Mouse (Mus musculus): ENCODE results near the gene Rbpj.

Rbpj gene

GRCm38 (mm10) chr5:53466422-53467333 is 726 bp downstream of the Rbpj start:
- in situ Hi-C loops (cut with MboI; ENCODE audit: low pct_unique_long_range_greater_than_20kb in 1 of 2, low sequenced_read_pairs in 2 of 2, unreplicated experiment in 1 of 2), result no loop called here

- in situ Hi-C loops (cut with MboI; ENCODE audit: low pct_unique_long_range_greater_than_20kb in 1 of 2, low sequenced_read_pairs in 2 of 2, unreplicated experiment in 1 of 2), result no loop called here
Observed at GRCm38 (mm10) chr5:53467602-53468001, 1.6 kb downstream of the Rbpj start.

- in situ Hi-C loops (cut with MboI; ENCODE audit: low pct_unique_long_range_greater_than_20kb in 1 of 2, low sequenced_read_pairs in 2 of 2, unreplicated experiment in 1 of 2), result no loop called here
Observed at GRCm38 (mm10) chr5:53468366-53468765, 2.4 kb downstream of the Rbpj start.

- in situ Hi-C loops (cut with MboI; ENCODE audit: low pct_unique_long_range_greater_than_20kb in 1 of 2, low sequenced_read_pairs in 2 of 2, unreplicated experiment in 1 of 2), result no loop called here
Observed at GRCm38 (mm10) chr5:53469098-53469776, 3.3 kb downstream of the Rbpj start.

GRCm38 (mm10) chr5:53469777-53470131 is 3.8 kb downstream of the Rbpj start:
- in situ Hi-C loops (cut with MboI; ENCODE audit: low pct_unique_long_range_greater_than_20kb in 1 of 2, low sequenced_read_pairs in 2 of 2, unreplicated experiment in 1 of 2), result no loop called here

- in situ Hi-C loops (cut with MboI; ENCODE audit: low pct_unique_long_range_greater_than_20kb in 1 of 2, low sequenced_read_pairs in 2 of 2, unreplicated experiment in 1 of 2), result no loop called here
Observed at GRCm38 (mm10) chr5:53470141-53471079, 4.5 kb downstream of the Rbpj start.

- in situ Hi-C loops (cut with MboI; ENCODE audit: low pct_unique_long_range_greater_than_20kb in 1 of 2, low sequenced_read_pairs in 2 of 2, unreplicated experiment in 1 of 2), result no loop called here
Observed at GRCm38 (mm10) chr5:53472485-53472884, 6.5 kb downstream of the Rbpj start.

- in situ Hi-C loops (cut with MboI; ENCODE audit: low pct_unique_long_range_greater_than_20kb in 1 of 2, low sequenced_read_pairs in 2 of 2, unreplicated experiment in 1 of 2), result no loop called here
Observed at GRCm38 (mm10) chr5:53479161-53479560, 13.2 kb downstream of the Rbpj start.

- in situ Hi-C loops (cut with MboI; ENCODE audit: low pct_unique_long_range_greater_than_20kb in 1 of 2, low sequenced_read_pairs in 2 of 2, unreplicated experiment in 1 of 2), result no loop called here
Observed at GRCm38 (mm10) chr5:53479891-53480290, 13.9 kb downstream of the Rbpj start.

GRCm38 (mm10) chr5:53481021-53481420 is 15.1 kb downstream of the Rbpj start:
- in situ Hi-C loops (cut with MboI; ENCODE audit: low pct_unique_long_range_greater_than_20kb in 1 of 2, low sequenced_read_pairs in 2 of 2, unreplicated experiment in 1 of 2), result no loop called here

GRCm38 (mm10) chr5:53485069-53485628 is 19.2 kb downstream of the Rbpj start:
- in situ Hi-C loops (cut with MboI; ENCODE audit: low pct_unique_long_range_greater_than_20kb in 1 of 2, low sequenced_read_pairs in 2 of 2, unreplicated experiment in 1 of 2), result no loop called here

- in situ Hi-C loops (cut with MboI; ENCODE audit: low pct_unique_long_range_greater_than_20kb in 1 of 2, low sequenced_read_pairs in 2 of 2, unreplicated experiment in 1 of 2), result no loop called here
Observed at GRCm38 (mm10) chr5:53485934-53486475, 20.1 kb downstream of the Rbpj start.

GRCm38 (mm10) chr5:53486966-53487592 is 21.1 kb downstream of the Rbpj start:
- in situ Hi-C loops (cut with MboI; ENCODE audit: low pct_unique_long_range_greater_than_20kb in 1 of 2, low sequenced_read_pairs in 2 of 2, unreplicated experiment in 1 of 2), result no loop called here

- in situ Hi-C loops (cut with MboI; ENCODE audit: low pct_unique_long_range_greater_than_20kb in 1 of 2, low sequenced_read_pairs in 2 of 2, unreplicated experiment in 1 of 2), result no loop called here
Observed at GRCm38 (mm10) chr5:53490697-53491099, 24.7 kb downstream of the Rbpj start.

- in situ Hi-C loops (cut with MboI; ENCODE audit: low pct_unique_long_range_greater_than_20kb in 1 of 2, low sequenced_read_pairs in 2 of 2, unreplicated experiment in 1 of 2), result no loop called here
Observed at GRCm38 (mm10) chr5:53493756-53494155, 27.8 kb downstream of the Rbpj start.

- in situ Hi-C loops (cut with MboI; ENCODE audit: low pct_unique_long_range_greater_than_20kb in 1 of 2, low sequenced_read_pairs in 2 of 2, unreplicated experiment in 1 of 2), result no loop called here
Observed at GRCm38 (mm10) chr5:53494536-53495159, 28.7 kb downstream of the Rbpj start.

GRCm38 (mm10) chr5:53496846-53497549 is 31.0 kb downstream of the Rbpj start:
- in situ Hi-C loops (cut with MboI; ENCODE audit: low pct_unique_long_range_greater_than_20kb in 1 of 2, low sequenced_read_pairs in 2 of 2, unreplicated experiment in 1 of 2), result no loop called here

All from mouse embryonic stem cell (cell line).